Mouse (Mus musculus) mature B cell (primary cell): ENCODE data around the gene Miga1.
"Not testable (repeated sequence)": the region's sequence is repeated elsewhere in the genome, so short reads cannot be mapped to it uniquely, and the experiment has no call there.

ENCODE experiments used
- in situ Hi-C: fragments of 300-500 bp; cut with MboI; formaldehyde crosslinking; loops from 2 replicates; pipeline ENCODE4 v1.14.3; 2019

Gene Miga1

DNA sequence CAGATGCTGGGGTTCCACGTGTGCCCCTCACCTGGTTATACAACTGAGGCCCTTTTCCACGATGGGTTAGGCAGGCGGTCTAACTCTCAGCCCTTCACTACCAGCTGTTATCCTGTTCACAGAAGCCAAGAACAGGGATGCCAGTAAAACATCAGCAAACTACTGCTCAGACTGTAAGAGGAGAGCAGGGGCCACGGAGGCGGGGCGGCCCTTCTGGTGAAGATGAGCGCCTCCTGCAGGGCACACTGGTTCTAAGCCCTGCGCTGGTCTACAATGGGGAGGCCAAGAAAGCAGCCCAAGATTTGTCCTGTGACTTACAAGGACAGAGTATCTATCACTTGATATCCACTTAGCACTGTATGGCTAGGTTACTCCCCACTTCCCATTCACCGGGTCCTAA is 52.4 kb downstream of the Miga1 start:
- in situ Hi-C loops, result no loop called here

DNA sequence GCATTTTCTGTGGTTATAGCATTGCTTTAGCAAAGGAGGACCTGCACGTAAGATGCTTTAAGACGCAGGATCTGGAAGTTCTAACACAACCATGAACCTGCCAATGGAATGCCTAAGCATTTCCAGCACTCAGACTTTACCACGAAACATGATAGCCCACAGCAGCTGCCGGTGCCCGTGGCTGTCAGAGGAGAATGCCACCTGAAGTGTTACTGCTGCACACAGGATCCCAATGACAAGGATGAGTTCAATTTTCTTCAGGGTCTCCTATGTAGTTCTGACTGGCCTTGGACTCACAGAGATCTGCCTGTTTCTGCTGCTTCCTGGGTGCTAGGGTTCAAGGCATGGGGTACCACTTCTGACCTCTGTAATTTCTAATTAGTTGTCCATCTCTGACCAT is 55.4 kb downstream of the Miga1 start:
- in situ Hi-C loops, result no loop called here

DNA sequence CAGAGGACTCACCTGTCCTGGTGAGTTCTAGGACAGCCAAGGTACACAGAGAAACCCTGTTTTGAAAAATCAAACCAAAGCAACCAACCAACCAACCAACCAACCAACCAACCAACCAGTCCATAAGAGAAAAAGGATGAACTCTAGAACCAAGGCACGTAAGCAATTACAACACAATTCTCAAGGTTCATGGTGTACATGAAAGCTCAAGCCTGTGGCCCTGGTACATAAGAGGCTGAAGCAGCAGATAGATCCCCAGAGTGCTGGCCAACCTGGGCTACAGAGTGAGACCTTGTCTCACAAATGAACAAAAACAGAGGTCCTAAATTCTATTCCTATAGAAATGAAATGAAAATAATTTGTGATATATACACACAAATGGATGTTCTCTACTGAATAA is 55.9 kb downstream of the Miga1 start:
- in situ Hi-C loops, result no loop called here

DNA sequence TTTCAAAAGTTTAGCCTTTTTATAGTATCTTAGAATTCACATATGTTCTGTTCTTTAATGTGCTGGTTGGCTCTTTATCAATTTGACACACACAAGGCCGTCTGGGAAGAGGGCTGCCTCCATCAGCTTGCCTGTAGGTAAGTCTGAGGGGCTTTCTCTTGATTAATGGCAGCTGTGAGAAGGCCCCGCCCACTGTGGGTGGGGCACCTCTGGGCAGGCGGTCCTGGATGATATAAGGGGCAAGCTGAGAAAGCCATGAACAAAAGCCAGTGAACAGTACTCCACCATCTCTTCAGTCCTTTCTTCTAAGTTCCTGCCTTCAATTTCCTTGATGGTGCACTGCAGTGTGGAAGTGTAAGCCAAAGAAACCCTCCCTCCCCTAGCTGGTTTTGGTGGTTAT is 58.1 kb downstream of the Miga1 start:
- in situ Hi-C loops, result no loop called here

DNA sequence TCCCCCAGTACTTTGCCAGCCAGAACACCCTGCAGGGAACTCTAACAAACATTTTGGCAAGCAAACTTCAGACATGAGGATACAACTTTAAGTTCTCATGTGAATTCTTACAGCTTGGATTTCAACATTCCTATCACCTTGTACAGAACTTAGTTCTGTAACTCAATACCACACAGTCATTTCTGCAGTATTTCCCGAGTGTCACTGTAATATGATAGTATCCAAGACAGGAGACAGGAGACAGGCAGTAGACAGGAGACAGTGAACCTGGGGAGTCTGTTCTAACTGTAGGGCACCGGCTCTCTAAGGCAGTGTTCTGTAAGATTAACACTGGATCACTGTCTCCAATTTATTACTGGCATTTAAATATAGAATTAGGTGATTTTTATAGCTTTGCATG is 61.8 kb downstream of the Miga1 start:
- in situ Hi-C loops, result no loop called here

DNA sequence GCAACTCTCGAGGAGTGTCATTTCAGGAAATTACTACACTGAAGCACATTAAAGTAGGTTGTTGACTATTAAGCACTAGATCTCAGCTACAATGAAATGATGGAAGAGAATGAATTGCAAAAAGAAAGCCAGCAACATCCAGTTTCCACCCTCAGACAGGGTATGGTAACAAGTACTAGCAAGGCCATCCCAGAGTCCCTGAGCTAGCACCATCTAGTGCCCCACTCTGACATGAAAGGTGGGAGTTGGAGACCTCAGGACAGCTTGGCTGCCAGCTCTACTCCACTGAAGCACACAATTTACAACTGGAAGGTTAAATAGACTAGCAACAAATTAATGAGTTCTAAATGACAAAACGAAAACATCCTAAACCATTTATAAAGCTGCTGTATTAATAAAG is 62.3 kb downstream of the Miga1 start:
- in situ Hi-C loops, result no loop called here

DNA sequence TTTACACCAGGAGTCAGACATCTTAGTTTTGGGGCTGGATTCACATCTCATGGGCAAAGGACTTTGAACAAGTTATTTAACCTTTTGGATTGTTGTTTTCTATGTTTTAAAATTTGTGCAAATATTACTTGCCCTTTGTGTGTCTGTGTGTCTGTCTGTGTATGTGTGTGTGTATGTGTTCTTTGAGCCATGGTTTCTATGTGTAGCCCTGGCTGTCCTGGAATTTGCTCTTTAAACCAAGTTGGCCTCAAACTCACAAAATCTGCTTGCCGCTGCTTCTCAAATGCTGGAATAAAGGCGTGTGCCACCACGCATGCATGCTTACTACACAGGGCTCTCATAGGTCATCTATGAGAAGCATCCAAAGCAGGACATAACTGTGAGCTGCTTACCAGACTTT is 63.3 kb downstream of the Miga1 start:
- in situ Hi-C loops, result no loop called here

DNA sequence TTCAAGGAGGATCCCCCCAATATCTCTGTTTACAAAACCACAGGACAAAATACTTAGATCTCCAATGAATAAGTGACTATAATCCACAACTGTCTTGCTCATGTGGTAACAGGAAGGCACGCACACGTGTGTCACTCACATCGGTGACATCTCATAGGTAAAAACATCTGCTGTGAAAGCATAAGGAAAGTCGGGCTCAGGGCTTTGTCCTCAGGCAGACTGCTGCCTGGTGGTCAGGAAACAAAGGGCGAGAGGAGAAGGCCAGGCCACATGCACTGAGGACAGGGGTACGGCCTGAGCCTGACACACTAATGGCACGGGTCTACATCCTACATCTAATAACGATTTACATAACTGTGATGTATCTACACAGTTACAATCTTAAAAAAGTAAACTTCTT is 65.2 kb downstream of the Miga1 start:
- in situ Hi-C loops, result no loop called here

DNA sequence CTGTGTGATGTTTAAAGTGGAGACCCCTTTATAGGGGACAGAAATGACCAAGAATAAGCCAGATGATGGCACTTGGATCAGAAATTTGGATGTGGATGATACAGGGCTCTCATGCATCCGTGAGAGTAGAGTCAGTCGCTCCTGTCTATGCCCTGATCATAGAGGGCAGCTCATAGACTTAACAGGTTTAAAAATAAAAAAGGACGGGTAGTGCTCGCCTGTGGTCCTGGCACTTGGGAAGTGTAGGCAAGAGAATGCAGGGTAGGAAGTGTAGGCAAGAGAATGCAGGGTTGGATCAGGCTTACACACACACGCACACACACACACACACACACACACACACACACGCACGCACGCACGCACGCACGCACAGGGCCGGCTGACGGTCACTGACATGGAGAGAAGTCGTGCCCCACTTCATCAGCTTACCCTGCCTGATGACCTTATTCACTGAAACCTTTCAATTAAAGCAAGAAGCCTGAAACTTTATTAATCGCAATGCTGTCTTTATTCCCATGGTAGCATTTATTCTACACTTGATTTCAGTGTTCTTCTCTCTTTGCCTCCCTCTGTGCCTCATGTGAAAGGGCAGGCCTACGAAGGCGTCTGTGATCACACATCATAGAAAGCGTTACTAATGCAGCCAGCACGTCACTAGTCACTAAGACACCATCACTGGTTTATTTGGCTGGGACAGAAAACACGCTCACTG is 67.1 kb downstream of the Miga1 start:
- in situ Hi-C loops, result no loop called here

DNA sequence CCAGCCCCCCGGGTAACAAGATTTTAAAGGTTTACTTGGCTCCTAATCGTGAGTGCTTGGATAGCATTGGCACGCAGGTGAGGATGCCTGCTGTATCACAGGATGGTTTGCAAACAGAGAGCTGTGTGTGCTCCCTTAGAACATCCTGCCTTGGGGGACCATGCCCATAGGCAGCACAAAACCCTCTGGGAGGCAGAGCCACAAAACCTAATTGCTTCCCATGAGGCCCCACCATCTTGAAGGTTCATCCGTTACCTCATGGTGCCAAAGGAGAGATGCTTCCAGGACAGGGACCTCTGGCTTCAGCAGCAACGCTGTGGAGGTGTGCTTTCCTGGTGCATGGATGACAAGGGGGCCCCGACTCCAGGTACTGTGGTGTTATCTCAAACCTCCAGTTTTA is 68.3 kb downstream of the Miga1 start:
- in situ Hi-C loops, result no loop called here

DNA sequence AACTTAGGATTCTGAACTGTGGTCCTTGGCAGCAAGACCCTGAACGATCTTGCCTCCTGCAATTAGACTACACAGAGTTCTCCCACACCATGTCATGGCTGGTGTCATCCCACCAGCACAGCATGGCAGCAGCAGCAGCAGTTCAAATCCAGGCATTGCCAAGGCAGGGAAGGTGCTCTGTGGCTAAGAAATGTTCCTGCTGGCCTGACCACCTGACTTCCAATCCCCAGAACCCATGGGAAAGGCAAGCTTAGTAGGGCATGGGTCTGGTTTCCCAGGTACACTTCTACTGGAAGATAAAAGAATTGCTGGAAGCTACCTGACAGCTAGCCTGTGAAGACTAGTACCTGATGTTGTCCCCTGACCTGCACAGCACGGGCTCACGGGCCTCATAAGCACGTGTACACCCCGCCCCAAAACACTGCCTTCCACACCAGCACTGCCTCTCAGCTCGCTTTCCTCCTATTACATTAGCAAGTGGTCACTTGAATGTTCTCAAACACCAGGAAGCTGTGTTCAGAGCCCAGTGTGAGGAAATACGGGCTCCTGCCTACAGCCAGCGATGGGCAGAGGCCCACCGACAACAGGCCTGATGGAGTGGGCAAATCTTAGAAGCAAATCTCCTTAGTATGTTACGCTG is 69.0 kb downstream of the Miga1 start:
- in situ Hi-C loops, result no loop called here

DNA sequence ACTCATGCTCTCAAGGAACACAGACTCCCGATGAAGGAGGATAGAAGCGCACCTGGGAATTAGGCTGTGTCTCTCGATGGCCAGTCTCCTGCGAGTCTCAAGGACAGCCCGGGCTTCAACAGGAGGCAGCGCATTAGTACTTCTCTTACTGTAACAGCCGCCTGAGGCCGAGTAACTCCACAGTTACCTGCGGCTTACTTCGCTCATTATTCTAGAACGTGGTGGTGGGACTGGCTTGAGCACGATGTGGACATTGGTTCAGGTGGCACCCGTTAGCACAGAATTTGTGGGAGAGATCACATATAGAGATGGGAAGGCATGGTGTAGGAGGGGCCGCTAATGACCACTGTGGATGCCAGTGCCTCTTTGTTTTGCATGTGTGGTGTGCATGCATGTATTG is 72.1 kb downstream of the Miga1 start:
- in situ Hi-C loops, result no loop called here

DNA sequence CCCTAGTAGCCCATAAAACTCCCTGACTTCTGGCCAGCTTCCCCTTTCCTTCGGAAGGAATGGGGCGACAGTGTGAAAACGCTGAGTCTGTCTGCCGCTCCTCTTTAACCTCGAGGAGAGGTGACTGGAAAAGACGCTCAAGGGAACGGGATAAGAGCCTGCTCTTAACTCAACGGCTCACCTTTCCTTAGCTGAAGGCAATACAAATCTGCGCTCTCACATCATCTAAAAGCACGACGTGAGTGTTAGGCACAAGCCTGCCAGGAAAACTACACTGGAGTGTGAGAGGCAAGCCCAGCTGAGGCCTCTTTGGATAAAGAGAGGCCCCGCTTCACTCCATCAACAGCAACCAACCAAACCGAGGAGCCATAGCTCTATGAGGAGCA is 74.2 kb downstream of the Miga1 start, which contains the start of gene Nexn:
TSS of gene Nexn (minus strand) at position 315 of the 386 bp plus-strand sequence.
- in situ Hi-C loops, result no loop called here

DNA sequence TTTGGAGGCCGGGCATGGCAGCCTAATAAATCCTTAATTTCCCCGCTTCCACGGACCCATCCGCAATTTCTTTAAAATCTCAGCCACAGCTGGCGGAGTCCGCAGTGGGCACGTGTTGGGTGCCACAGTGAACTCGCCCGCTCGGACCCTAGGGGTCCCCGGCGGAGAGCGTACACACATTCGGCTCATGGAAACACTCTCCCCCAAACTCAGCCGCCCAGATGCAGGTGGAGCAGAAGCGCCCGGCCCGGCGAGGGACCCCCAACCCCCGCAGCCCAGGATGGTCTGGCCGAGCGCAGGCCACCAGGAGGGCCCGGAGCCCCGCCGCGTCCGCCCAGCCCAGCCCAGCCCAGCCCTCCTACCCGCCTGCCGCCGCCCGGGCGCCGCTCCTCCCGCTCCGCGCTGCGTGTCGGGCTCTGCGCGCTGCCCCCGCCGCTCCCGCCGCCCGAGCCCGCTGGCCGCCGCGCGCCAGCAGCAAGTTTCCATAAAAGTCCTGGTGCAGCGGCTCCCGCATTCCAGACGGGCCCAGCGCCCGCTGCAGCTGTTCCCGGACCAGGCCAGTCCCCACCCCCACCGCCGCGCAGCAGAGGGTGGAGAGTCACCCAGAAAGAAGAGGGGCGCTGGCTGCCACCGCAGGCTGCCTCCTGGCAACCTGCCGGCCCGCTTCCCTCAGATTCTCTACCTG is 74.7 kb downstream of the Miga1 start:
- in situ Hi-C loops, result no loop called here

DNA sequence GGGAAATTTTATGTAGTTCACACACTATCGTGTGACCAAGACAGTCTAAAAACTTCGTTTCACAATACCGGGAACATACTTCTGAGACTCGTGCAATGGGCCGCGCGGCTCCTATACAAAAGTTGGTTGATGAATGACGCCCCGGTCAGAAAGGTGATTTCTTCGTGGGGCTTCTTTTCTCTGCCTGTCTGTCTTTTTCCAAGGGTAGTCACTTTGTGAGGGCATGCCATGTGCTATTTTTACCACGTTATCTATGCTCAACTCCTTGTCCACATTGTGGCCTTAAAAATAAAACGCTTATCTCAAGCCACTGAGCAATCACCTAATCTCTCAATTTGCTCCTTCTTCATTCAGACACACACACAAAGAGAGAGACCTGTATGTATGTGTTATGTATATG is 75.4 kb downstream of the Miga1 start:
- in situ Hi-C loops, result no loop called here

DNA sequence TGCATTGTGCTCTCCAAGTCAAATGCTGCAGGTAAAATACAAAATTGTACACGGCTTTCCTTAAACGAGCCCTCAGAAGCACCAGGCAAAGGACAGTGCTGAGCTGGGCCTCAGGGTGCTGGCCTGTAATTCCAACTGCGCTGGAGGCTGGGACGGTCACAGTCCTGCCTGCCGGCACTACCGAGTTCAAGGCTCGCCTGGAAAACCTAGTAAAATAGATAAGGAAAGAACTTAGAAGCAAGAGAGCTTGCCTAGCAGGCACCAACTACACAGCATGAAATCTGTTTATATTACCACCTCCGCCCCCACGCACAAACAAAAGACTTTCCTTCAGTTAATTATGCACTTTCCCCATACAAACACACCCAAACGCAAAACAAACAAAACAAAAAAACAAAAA is 75.8 kb downstream of the Miga1 start:
- in situ Hi-C loops, result no loop called here

DNA sequence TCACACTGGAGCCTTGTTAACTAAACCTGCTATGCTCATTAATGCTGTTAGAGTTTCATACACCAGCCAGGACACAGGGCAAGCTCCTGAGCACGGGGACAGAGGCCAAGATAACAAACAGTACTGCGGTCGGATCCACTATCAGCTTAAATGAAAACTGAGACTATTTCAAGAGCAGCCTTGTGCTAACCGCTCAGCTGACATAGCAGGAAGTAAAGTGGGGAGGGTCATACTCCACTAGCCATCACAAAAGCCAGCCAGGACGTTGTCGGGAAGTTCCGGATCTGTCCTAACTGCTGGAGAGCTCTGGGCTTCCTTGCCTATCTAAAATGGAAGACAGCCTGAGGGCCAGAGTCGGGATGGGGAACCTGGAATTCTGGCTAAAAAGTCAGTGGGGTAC is 78.3 kb downstream of the Miga1 start:
- in situ Hi-C loops, result no loop called here

DNA sequence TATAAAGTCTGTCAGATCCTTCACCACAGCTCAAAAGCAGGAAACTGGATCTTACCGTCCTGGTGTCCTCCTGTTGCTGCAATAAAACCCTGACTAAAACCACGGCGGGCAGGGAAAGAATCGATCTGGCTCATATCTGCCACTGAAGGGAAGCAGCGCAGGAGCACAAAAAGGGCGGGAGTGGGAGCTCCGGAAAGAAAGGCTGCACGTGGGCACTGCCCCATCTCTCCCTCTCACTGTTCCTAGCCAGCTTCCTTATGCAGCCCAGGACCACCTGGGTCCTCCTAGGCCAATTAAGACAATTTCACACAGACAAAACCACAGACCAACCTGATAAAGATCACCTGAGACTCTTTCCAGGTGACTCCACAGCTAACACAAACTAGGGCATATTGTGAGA is 78.8 kb downstream of the Miga1 start:
- in situ Hi-C loops, result no loop called here

DNA sequence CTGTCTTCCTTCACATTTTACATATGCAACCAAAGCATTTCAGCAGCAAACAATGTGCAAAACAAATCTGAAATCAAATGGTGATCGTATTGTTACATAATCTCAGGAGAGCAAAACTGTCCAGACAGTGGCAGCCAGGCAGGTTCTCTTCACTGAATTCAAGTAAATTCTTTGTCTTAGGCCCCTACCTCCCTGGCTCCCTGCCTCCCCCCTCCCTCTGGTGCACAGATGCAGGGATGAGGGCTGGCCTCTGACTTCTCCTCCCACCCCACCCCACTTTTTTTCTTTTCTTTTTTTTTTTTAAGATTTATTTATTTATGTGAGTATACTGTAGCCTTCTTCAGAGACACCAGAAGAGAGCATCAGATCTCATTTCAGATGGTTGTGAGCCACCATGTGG is 79.8 kb downstream of the Miga1 start:
- in situ Hi-C loops, result no loop called here

DNA sequence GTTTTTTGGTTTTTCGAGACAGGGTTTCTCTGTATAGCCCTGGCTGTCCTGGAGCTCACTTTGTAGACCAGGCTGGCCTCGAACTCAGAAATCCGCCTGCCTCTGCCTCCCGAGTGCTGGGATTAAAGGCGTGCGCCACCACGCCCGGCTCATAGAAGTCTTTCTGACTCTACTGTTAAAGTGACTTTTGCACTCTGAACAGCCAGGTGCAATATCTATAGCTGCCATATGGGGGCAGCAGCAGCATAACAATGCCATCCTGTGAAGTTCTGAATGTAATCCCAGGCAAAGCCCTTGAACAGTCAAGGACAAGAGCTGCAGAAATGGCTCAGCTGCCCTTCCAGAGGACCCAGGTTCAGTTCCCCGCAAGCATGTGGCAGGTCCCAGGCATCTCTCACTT is 80.8 kb downstream of the Miga1 start:
- in situ Hi-C loops, result not testable (repeated sequence)

DNA sequence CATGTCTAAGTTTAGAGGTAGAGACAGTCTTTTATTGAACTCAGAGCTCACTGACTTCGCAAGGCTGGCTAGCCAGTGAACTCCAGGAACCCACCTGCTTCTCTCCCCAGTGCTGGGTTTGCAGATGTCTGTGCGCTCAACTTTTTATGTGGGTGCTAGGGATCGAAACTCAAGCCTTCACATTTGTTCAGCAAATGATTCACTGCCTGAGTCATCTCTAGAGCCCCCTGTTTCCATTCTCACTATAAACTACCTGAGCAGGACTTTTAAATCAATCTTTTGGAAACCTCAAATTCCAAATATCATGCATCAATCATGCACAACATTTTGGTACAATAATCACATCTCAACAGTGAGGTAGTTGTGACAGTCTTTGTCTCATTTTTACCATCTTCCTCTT is 82.7 kb downstream of the Miga1 start:
- in situ Hi-C loops, result no loop called here

DNA sequence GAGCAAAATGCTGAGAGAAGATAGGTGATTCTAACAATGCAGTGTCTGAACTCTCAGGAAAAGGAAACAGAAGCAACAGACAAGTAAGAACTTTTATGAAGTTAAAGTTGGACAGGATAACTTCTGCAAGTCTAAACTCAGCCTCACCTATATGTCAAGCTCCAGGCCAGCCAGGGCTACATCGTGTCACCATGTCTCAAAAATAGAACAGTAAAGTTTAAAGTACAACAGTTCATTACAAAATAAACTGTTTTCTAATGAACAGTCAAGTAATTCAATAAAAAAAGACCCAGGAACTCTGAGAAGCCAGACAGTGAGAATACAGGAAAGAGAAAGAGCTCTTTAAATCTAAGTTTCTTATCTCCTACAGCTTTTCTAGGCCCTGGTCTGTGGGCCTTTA is 89.7 kb downstream of the Miga1 start:
- in situ Hi-C loops, result no loop called here

DNA sequence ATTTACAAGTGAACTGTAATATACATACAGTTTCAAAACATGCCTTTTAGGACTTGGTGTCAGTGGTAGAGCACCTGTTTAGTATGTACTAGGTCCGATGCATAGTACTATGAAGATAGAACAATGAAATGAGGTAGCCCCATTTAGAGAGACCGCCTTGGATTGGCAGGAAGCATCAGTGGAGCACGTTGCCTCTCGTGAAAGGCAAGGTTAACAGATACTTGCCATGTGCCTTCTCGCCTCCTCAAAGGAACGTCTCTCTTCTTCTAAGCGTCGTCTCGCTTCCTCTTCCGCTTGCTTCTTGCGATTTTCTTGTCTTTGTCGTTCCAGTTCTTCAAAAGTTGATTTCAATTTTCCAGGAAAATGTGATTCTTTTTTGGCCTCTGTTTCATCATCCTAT is 92.5 kb downstream of the Miga1 start:
- in situ Hi-C loops, result no loop called here
